Mouse (Mus musculus) midbrain, embryonic 14.5 days (tissue): ENCODE measurements around the gene Irf6. TPM values are rescaled to one million over a fixed set of nuclear protein-coding genes. Genes with fewer than 3 reads are reported as not detected.

Experiments used
- ATAC-seq: fragments of 200-750 bp; cut with Nextera tagmentation; 2 replicates; pipeline ENCODE4 v1.8.0; 2017; ENCODE audit warnings: moderate number of reproducible peaks, moderate library complexity; ENCODE audit not compliant: low FRiP score, low TSS enrichment
- DNase-seq: peaks from one replicate; pipeline ENCODE4 v3.0.0-alpha.2; 2015
- H3K27ac ChIP-seq: fragments of 300-500 bp; sonication (generic); replicated peaks from 2 replicates; pipeline ENCODE4 v1.5.1; 2014; ENCODE audit warnings: mild to moderate bottlenecking, low read depth, low read length, moderate library complexity
- H3K27me3 ChIP-seq: fragments of 300-500 bp; sonication (generic); 2 replicates; pipeline ENCODE4 v1.6.1; 2014; ENCODE audit warnings: low read length, control low read depth, mixed read lengths; ENCODE audit not compliant: control insufficient read depth, insufficient read depth
- H3K36me3 ChIP-seq: fragments of 300-500 bp; sonication (generic); 2 replicates; pipeline ENCODE4 v1.6.1; 2014; ENCODE audit warnings: low read length, control low read depth; ENCODE audit not compliant: control insufficient read depth, insufficient read depth
- H3K4me1 ChIP-seq: fragments of 300-500 bp; sonication (generic); 2 replicates; pipeline ENCODE4 v1.6.1; 2014; ENCODE audit warnings: mild to moderate bottlenecking, antibody characterized with exemption, low read length, control low read depth; ENCODE audit not compliant: control insufficient read depth, insufficient read depth
- H3K4me2 ChIP-seq: fragments of 300-500 bp; sonication (generic); 2 replicates; pipeline ENCODE4 v1.6.1; 2014; ENCODE audit warnings: mild to moderate bottlenecking, low read length, moderate library complexity
- H3K4me3 ChIP-seq: fragments of 300-500 bp; sonication (generic); replicated peaks from 2 replicates; pipeline ENCODE4 v1.5.1; 2014; ENCODE audit warnings: low read depth, low read length
- H3K9ac ChIP-seq: fragments of 300-500 bp; sonication (generic); replicated peaks from 2 replicates; pipeline ENCODE4 v1.6.1; 2014; ENCODE audit warnings: mild to moderate bottlenecking, low read length, moderate library complexity
- H3K9me3 ChIP-seq: fragments of 300-500 bp; sonication (generic); 2 replicates; pipeline ENCODE4 v1.6.1; 2016; ENCODE audit warnings: low read length, control low read depth, mixed read lengths; ENCODE audit not compliant: control insufficient read depth
- WGBS: fragments of 180-500 bp; shearing (Covaris S2); extraction: QIAGEN DNeasy Blood & Tissue Kit; methylation state at CpG from one replicate; pipeline ENCODE4 v1.1.7; 2014; 5-methylcytosine and 5-hydroxymethylcytosine counted together
- polyA plus RNA-seq: library from polyadenylated mRNA; unstranded; fragments of >200 nt; fragmentation: Nextera tagmentation; extraction: Ambion mirVana; gene quantifications from 2 replicates; pipeline ENCODE4 v1.2.1, GENCODE M21; 2014

Irf6 gene
- polyA plus RNA-seq, 1 experiment from 2014 or later, result 0.92 TPM

DNA sequence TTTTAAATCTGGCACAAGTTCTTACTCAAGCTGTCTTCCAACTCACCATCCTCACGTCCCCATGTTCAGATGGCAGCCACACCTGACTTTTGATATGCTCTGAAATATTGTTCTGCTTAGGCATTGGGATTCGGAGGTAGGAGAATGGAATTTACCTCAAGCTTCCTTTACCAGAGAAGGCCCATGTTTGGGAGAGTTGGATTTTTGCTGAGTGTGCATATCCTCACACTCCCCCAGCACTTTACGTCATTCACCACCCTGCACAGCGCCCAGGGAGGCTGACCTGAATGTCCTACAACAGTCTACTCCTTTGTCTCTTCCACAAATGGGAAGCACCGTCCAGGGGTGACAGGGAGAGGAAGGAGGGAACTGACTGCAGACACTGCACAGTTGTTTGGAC lies 67.5 kb downstream of the Irf6 start:
- no peak overlapping the region for H3K4me3 ChIP-seq
- 72% methylated on average over 5 of the region's 5 CpGs for WGBS
- DNase-seq (no peak), ATAC-seq (no peak)
- no peaks in the 10 kb centered on the region for H3K4me1 ChIP-seq
- no peaks in the 10 kb centered on the region for H3K36me3 ChIP-seq
- no peak overlapping the region for H3K9ac ChIP-seq
- no peaks in the 10 kb centered on the region for H3K27me3 ChIP-seq
- H3K4me2 ChIP-seq, result no peak overlapping the region
- no peak overlapping the region for H3K27ac ChIP-seq
- H3K9me3 ChIP-seq, result no peaks in the 10 kb centered on the region

Other genes starting within 250 kb of the Irf6 start
- gene Syt14, start 117.3 kb upstream of the Irf6 start, polyA plus RNA-seq, result 10.9 and 12.4 TPM in 2 replicates
- gene Diexf, start 22.8 kb upstream of the Irf6 start, polyA plus RNA-seq, result 7.5 and 10.0 TPM in 2 replicates
- 10.4 and 15.4 TPM in 2 replicates for gene A130010J15Rik, start 14.9 kb downstream of the Irf6 start, polyA plus RNA-seq
- 0.32 and 1.4 TPM in 2 replicates for gene Traf3ip3, start 48.6 kb downstream of the Irf6 start, polyA plus RNA-seq
- gene Lamb3, start 54.6 kb downstream of the Irf6 start, polyA plus RNA-seq, result 0.15 and 0.30 TPM in 2 replicates
- 0.22 TPM in 1 of 2 replicates, not detected in the other for gene Hsd11b1, start 111.0 kb downstream of the Irf6 start, polyA plus RNA-seq
- 5.7 and 7.4 TPM in 2 replicates for gene G0s2, start 120.1 kb downstream of the Irf6 start, polyA plus RNA-seq
- 46.0 and 47.7 TPM in 2 replicates for gene Camk1g, start 217.2 kb downstream of the Irf6 start, polyA plus RNA-seq